Mouse (Mus musculus) lung, embryonic 16.5 days (tissue): Measurements from ENCODE around the gene Gm43638. TPM values are rescaled to one million over a fixed set of nuclear protein-coding genes. Genes with fewer than 3 reads are reported as not detected.

Experiments used
- polyA plus RNA-seq: library from polyadenylated mRNA; unstranded; fragments of >200 nt; fragmentation: Nextera tagmentation; extraction: Ambion mirVana; gene quantifications from 2 replicates; pipeline ENCODE4 v1.2.1, GENCODE M21; 2015

The Gm43638 gene
- polyA plus RNA-seq, 1 experiment from 2014 or later: not detected

Other genes with a start within 250 kb of the Gm43638 start
- gene Ugt2b37, start 232.0 kb downstream of the Gm43638 start, polyA plus RNA-seq: not detected in 2 replicates
- not detected in 2 replicates for gene Ugt2a3, start 149.6 kb downstream of the Gm43638 start, polyA plus RNA-seq
- gene Ugt2b38, start 62.6 kb downstream of the Gm43638 start, polyA plus RNA-seq: not detected in 2 replicates
- gene Ugt2a2, start 4.5 kb downstream of the Gm43638 start, polyA plus RNA-seq: not detected in 2 replicates
- not detected in 2 replicates for gene Ugt2a1, start 4.1 kb upstream of the Gm43638 start, polyA plus RNA-seq
- not detected in 2 replicates for gene Sult1b1, start 51.4 kb upstream of the Gm43638 start, polyA plus RNA-seq
- gene Sult1d1, start 82.2 kb upstream of the Gm43638 start, polyA plus RNA-seq: 0.14 TPM in 1 of 2 replicates, not detected in the other
- gene Sult1e1, start 104.8 kb upstream of the Gm43638 start, polyA plus RNA-seq: not detected in 2 replicates
- gene Csn1s1, start 179.4 kb upstream of the Gm43638 start, polyA plus RNA-seq: not detected in 2 replicates
- gene Csn2, start 212.8 kb upstream of the Gm43638 start, polyA plus RNA-seq: 0.33 TPM in 1 of 2 replicates, not detected in the other